In genomic region chr4:149586783-149587595, GRCm38 (mm10) we compare ENCODE assay signal across 7 mouse cellular contexts. TPM values are rescaled to one million over a fixed set of nuclear protein-coding genes. Genes with fewer than 3 reads are reported as not detected.
DNase-seq lines count a peak whose midpoint lies in the region; ATAC-seq and TF ChIP-seq lines count a peak whose summit lies in the region.

No protein-coding gene starts in this region.

- H3K4me1 ChIP-seq in testis, adult 2 months (ENCODE audit: control insufficient read depth, insufficient read depth, low read length): peaks cover 13% of the 10 kb centered on the region
- no peaks in the 10 kb centered on the region for H3K4me1 ChIP-seq in bone marrow macrophage, adult 2 months (ENCODE audit: control insufficient read depth, insufficient read depth, low read length)
- 0 out of 2 replicates have a peak, but pooled peaks cover 2% of the 10 kb centered on the region for H3K4me1 ChIP-seq in embryonic fibroblast, embryonic 13.5 days (ENCODE audit: control insufficient read depth, insufficient read depth, low read length)
- peaks cover 10% of the 10 kb centered on the region for H3K4me1 ChIP-seq in hindbrain, embryonic 16.5 days (ENCODE audit: control insufficient read depth, insufficient read depth, low read depth, low read length)
- peaks cover 18% of the 10 kb centered on the region for H3K4me1 ChIP-seq in liver, embryonic 12.5 days
- peaks cover 33% of the 10 kb centered on the region for H3K4me1 ChIP-seq in neural tube, embryonic 13.5 days (replicated peaks)

- H3K4me3 ChIP-seq in testis, adult 2 months (ENCODE audit: control insufficient read depth, low read depth, low read length): peak overlapping the region; percentile 85
- peak overlapping the region; percentile 85 for H3K4me3 ChIP-seq in bone marrow macrophage, adult 2 months (ENCODE audit: insufficient read depth, low read length)
- peak overlapping the region; percentile 56 for H3K4me3 ChIP-seq in embryonic fibroblast, embryonic 13.5 days (ENCODE audit: insufficient read depth, low read length)
- peak overlapping the region; percentile 96 for H3K4me3 ChIP-seq in hindbrain, embryonic 16.5 days (ENCODE audit: low read length)
- H3K4me3 ChIP-seq in liver, embryonic 12.5 days: peak overlapping the region; percentile 61
- peak overlapping the region; percentile 91 for H3K4me3 ChIP-seq in neural tube, embryonic 13.5 days

- peak overlapping the region; percentile 90 for H3K4me2 ChIP-seq in hindbrain, embryonic 16.5 days (ENCODE audit: low read length)
- H3K4me2 ChIP-seq in liver, embryonic 12.5 days: peak overlapping the region; percentile 75
- H3K4me2 ChIP-seq in neural tube, embryonic 13.5 days: peak overlapping the region; percentile 98

- no peak for DNase-seq in testis, postnatal 14 days (ENCODE audit: low spot score)

- peak; percentile 57 for ATAC-seq in hindbrain, embryonic 16.5 days
- 0 out of 2 replicates have a peak, but pooled peaks have one; percentile 24 for ATAC-seq in liver, embryonic 12.5 days
- ATAC-seq in neural tube, embryonic 13.5 days (ENCODE audit: low read depth): peak; percentile 73

- no peaks in the 10 kb centered on the region for H3K27me3 ChIP-seq in testis, adult 2 months (ENCODE audit: control insufficient read depth, insufficient read depth, low read length)
- H3K27me3 ChIP-seq in hindbrain, embryonic 16.5 days (replicated peaks; ENCODE audit: control insufficient read depth, insufficient read depth, low read length): no peaks in the 10 kb centered on the region
- H3K27me3 ChIP-seq in liver, embryonic 12.5 days (replicated peaks): peaks cover 79% of the 10 kb centered on the region
- H3K27me3 ChIP-seq in neural tube, embryonic 13.5 days: no peaks in the 10 kb centered on the region; the same call in 1 of the 2 replicates

- TF ChIP-seq CTCF in testis, adult 2 months (IDR thresholded peaks at IDR 0.05; ENCODE audit: control insufficient read depth, insufficient read depth, insufficient replicate concordance, low read depth, low read length): no peak
- no peak for TF ChIP-seq CTCF in bone marrow macrophage, adult 2 months (IDR thresholded peaks at IDR 0.05; ENCODE audit: low read depth, low read length)
- no peak for TF ChIP-seq CTCF in embryonic fibroblast, embryonic 13.5 days (IDR thresholded peaks at IDR 0.05; ENCODE audit: borderline replicate concordance, insufficient read depth, low read length)

- no peak for TF ChIP-seq POLR2A in testis, adult 2 months (IDR thresholded peaks at IDR 0.05; ENCODE audit: control insufficient read depth, low read depth, low read length)
- TF ChIP-seq POLR2A in bone marrow macrophage, adult 2 months (IDR thresholded peaks at IDR 0.05; ENCODE audit: borderline replicate concordance, low read depth, low read length): no peak
- TF ChIP-seq POLR2A in embryonic fibroblast, embryonic 13.5 days (IDR thresholded peaks at IDR 0.05; ENCODE audit: low read depth, low read length): no peak

- peak overlapping the region; percentile 37; the same call in 1 of the 2 replicates for H3K27ac ChIP-seq in testis, adult 2 months (ENCODE audit: control insufficient read depth, insufficient read depth, low read depth, low read length)
- no peak overlapping the region for H3K27ac ChIP-seq in bone marrow macrophage, adult 2 months (ENCODE audit: insufficient read depth, low read depth, low read length)
- H3K27ac ChIP-seq in embryonic fibroblast, embryonic 13.5 days (ENCODE audit: insufficient read depth, low read length): no peak overlapping the region
- peak overlapping the region; percentile 90 for H3K27ac ChIP-seq in hindbrain, embryonic 16.5 days (ENCODE audit: low read depth, low read length)
- no peak overlapping the region for H3K27ac ChIP-seq in liver, embryonic 12.5 days
- H3K27ac ChIP-seq in neural tube, embryonic 13.5 days (replicated peaks): peak overlapping the region; percentile 92

- H3K9ac ChIP-seq in hindbrain, embryonic 16.5 days (ENCODE audit: low read depth, low read length): peak overlapping the region; percentile 96
- peak overlapping the region; percentile 44; the same call in 1 of the 2 replicates for H3K9ac ChIP-seq in liver, embryonic 12.5 days
- H3K9ac ChIP-seq in neural tube, embryonic 13.5 days: peak overlapping the region; percentile 98

- 1% methylated on average over 69 of the region's 72 CpGs for WGBS in hindbrain, embryonic 16.5 days
- 2% methylated on average over 72 of the region's 72 CpGs for WGBS in liver, embryonic 12.5 days (ENCODE audit: insufficient replicate concordance)
- under 1% methylated on average over 71 of the region's 72 CpGs for WGBS in neural tube, embryonic 13.5 days

- H3K9me3 ChIP-seq in hindbrain, embryonic 16.5 days (ENCODE audit: control insufficient read depth, low read length): no peaks in the 10 kb centered on the region
- H3K9me3 ChIP-seq in liver, embryonic 12.5 days (replicated peaks): 0 out of 2 replicates have a peak, but pooled peaks cover 3% of the 10 kb centered on the region
- H3K9me3 ChIP-seq in neural tube, embryonic 13.5 days: no peaks in the 10 kb centered on the region; the same call in 1 of the 2 replicates

- H3K36me3 ChIP-seq in testis, adult 2 months (ENCODE audit: control insufficient read depth, insufficient read depth, low read length): no peaks in the 10 kb centered on the region
- no peaks in the 10 kb centered on the region for H3K36me3 ChIP-seq in hindbrain, embryonic 16.5 days (ENCODE audit: control insufficient read depth, insufficient read depth, low read length)
- H3K36me3 ChIP-seq in liver, embryonic 12.5 days: no peaks in the 10 kb centered on the region
- no peaks in the 10 kb centered on the region for H3K36me3 ChIP-seq in neural tube, embryonic 13.5 days

RNA-seq across cellular contexts. Expression of gene Clstn1, which starts 0.7 kb away (rescaled TPM):
- polyA plus RNA-seq in testis, adult 2 months (2012; rRNA removed): 11.3 and 13.0 TPM in 2 replicates
- polyA plus RNA-seq in bone marrow macrophage, adult 2 months (2012; ENCODE audit: insufficient read depth, insufficient read length, missing spikeins): 0.85 and 1.4 TPM in 2 replicates
- 52.0 and 53.6 TPM in 2 replicates for polyA plus RNA-seq in embryonic fibroblast, embryonic 13.5 days (2011; ENCODE audit: insufficient read length, low read depth, missing spikeins)
- polyA plus RNA-seq in hindbrain, embryonic 16.5 days (2015; fragmentation: Nextera tagmentation; extraction: Ambion mirVana): 60.4 and 66.6 TPM in 2 replicates
- polyA plus RNA-seq in liver, embryonic 12.5 days (2016; fragmentation: Nextera tagmentation; extraction: Ambion mirVana): 6.2 and 6.9 TPM in 2 replicates
- polyA plus RNA-seq in neural tube, embryonic 13.5 days (2015; fragmentation: Nextera tagmentation; extraction: Ambion mirVana): 131 and 142 TPM in 2 replicates

Comparison
In these comparisons a context has a peak if more than half of its experiments do, and no peak if none do; other contexts are left out.
1. H3K27ac ChIP-seq: peak in testis, adult 2 months (single experiment), hindbrain, embryonic 16.5 days (single experiment) and neural tube, embryonic 13.5 days (single experiment); none in bone marrow macrophage, adult 2 months (single experiment), embryonic fibroblast, embryonic 13.5 days (single experiment) and liver, embryonic 12.5 days (single experiment).
2. H3K9ac ChIP-seq: peak in every context shown above with its lines; median percentile 98 in neural tube, embryonic 13.5 days; 96 in hindbrain, embryonic 16.5 days; 44 in liver, embryonic 12.5 days.
3. Peak in every context shown above with its lines, with median percentiles within 50 percentile points of each other: H3K4me3 ChIP-seq, ATAC-seq and H3K4me2 ChIP-seq.